Mouse (Mus musculus) erythroblast, embryonic 14.5 days (primary cell): ENCODE data around the gene Igf2bp3.

Experiments
- GATA1 ChIP-seq: IDR thresholded peaks from 2 replicates; pipeline ENCODE4 v1.6.1; 2012; ENCODE audit warnings: low read length, inconsistent platforms, mixed read lengths
- TAL1 ChIP-seq: IDR thresholded peaks from 3 replicates; pipeline ENCODE4 v1.6.1; 2012; ENCODE audit warnings: low read length, inconsistent platforms, mixed read lengths

DNA sequence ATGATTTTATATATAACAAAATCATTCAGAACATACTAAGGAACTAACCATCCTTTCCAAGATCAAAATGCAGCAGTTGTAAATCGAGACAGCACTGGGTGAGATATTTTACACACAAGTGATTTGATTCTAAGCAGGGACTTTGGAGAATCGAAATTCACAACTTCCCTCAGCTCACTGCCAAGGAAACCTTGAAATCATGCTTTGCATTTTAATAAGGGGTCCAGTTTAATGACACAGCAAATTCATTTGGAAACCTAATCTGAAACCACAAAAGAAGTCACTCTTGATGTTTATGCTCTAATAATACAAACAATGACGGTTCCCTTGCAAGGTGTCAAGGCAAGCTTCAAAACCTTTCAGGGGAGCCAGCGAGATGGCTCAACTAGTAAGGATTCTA lies 47.4 kb downstream of the Igf2bp3 start:
- TF ChIP-seq GATA1, result no peak
- TF ChIP-seq TAL1, result no peak
